Mouse (Mus musculus) neural tube, embryonic 13.5 days (tissue): ENCODE measurements around the gene Sh2d1a. TPM values are rescaled to one million over a fixed set of nuclear protein-coding genes. Genes with fewer than 3 reads are reported as not detected.

Experiments used
- ATAC-seq: fragments of 200-750 bp; cut with Nextera tagmentation; 2 replicates; pipeline ENCODE4 v1.8.0; 2017; ENCODE audit warnings: low read depth, mild to moderate bottlenecking, moderate TSS enrichment, moderate library complexity
- H3K27ac ChIP-seq: fragments of 300-500 bp; sonication (generic); replicated peaks from 2 replicates; pipeline ENCODE4 v1.5.1; 2015; ENCODE audit warnings: moderate library complexity, mild to moderate bottlenecking, inconsistent platforms
- H3K27me3 ChIP-seq: fragments of 300-500 bp; sonication (generic); 2 replicates; pipeline ENCODE4 v1.6.1; 2015; ENCODE audit warnings: mild to moderate bottlenecking, inconsistent platforms
- H3K36me3 ChIP-seq: fragments of 300-500 bp; sonication (generic); 2 replicates; pipeline ENCODE4 v1.6.1; 2015; ENCODE audit warnings: mild to moderate bottlenecking, inconsistent platforms
- H3K4me1 ChIP-seq: fragments of 300-500 bp; sonication (generic); replicated peaks from 2 replicates; pipeline ENCODE4 v1.6.1; 2015; ENCODE audit warnings: inconsistent platforms
- H3K4me2 ChIP-seq: fragments of 300-500 bp; sonication (generic); 2 replicates; pipeline ENCODE4 v1.6.1; 2015; ENCODE audit warnings: inconsistent platforms, mild to moderate bottlenecking, moderate library complexity
- H3K4me3 ChIP-seq: fragments of 300-500 bp; sonication (generic); 2 replicates; pipeline ENCODE4 v1.5.1; 2015; ENCODE audit warnings: mild to moderate bottlenecking, inconsistent platforms
- H3K9ac ChIP-seq: fragments of 300-500 bp; sonication (generic); 2 replicates; pipeline ENCODE4 v1.6.1; 2015; ENCODE audit warnings: moderate library complexity, mild to moderate bottlenecking, inconsistent platforms
- H3K9me3 ChIP-seq: fragments of 300-500 bp; sonication (generic); 2 replicates; pipeline ENCODE4 v1.6.1; 2016; ENCODE audit warnings: inconsistent platforms
- WGBS: fragments of 180-500 bp; shearing (Covaris S2); methylation state at CpG from one replicate; pipeline ENCODE4 v1.1.7; 2015; 5-methylcytosine and 5-hydroxymethylcytosine counted together
- polyA plus RNA-seq: library from polyadenylated mRNA; unstranded; fragments of >200 nt; fragmentation: Nextera tagmentation; extraction: Ambion mirVana; gene quantifications from 2 replicates; pipeline ENCODE4 v1.2.1, GENCODE M21; 2015

Sh2d1a gene
- polyA plus RNA-seq, 1 experiment from 2014 or later = 2.3 TPM

GRCm38 (mm10) chrX:42545076-42545475 is 42.8 kb downstream of the Sh2d1a start:
- H3K9ac ChIP-seq = no peak overlapping the region
- no peak overlapping the region for H3K27ac ChIP-seq
- WGBS = 100% methylated on average over 1 of the region's 1 CpGs
- no peak overlapping the region for H3K4me2 ChIP-seq
- no peak for ATAC-seq
- no peak overlapping the region for H3K4me3 ChIP-seq
- H3K27me3 ChIP-seq = no peaks in the 10 kb centered on the region
- H3K9me3 ChIP-seq = no peaks in the 10 kb centered on the region
- H3K36me3 ChIP-seq = no peaks in the 10 kb centered on the region
- H3K4me1 ChIP-seq = no peaks in the 10 kb centered on the region

GRCm38 (mm10) chrX:42548513-42548912 is 46.3 kb downstream of the Sh2d1a start:
- Histone ChIP-seq H3K4me1 (no peaks in the 10 kb centered on the region), H3K36me3 (no peaks in the 10 kb centered on the region), H3K4me2 (no peak overlapping the region), H3K9me3 (no peaks in the 10 kb centered on the region), H3K9ac (no peak overlapping the region), H3K27ac (no peak overlapping the region), H3K27me3 (no peaks in the 10 kb centered on the region), H3K4me3 (no peak overlapping the region)
- WGBS = 82% methylated on average over 4 of the region's 4 CpGs
- ATAC-seq = no peak

- H3K4me2 ChIP-seq = no peak overlapping the region
- H3K4me3 ChIP-seq = no peak overlapping the region
- WGBS = 23% methylated on average over 7 of the region's 7 CpGs
- no peaks in the 10 kb centered on the region for H3K27me3 ChIP-seq
- ATAC-seq = no peak
- H3K27ac ChIP-seq = no peak overlapping the region
- H3K4me1 ChIP-seq = no peaks in the 10 kb centered on the region
- no peak overlapping the region for H3K9ac ChIP-seq
- no peaks in the 10 kb centered on the region for H3K9me3 ChIP-seq
- H3K36me3 ChIP-seq = no peaks in the 10 kb centered on the region
Measured at GRCm38 (mm10) chrX:42557284-42557683, 55.0 kb downstream of the Sh2d1a start.

- Histone ChIP-seq H3K27ac (no peak overlapping the region), H3K9ac (no peak overlapping the region), H3K4me2 (no peak overlapping the region), H3K4me1 (no peaks in the 10 kb centered on the region), H3K36me3 (no peaks in the 10 kb centered on the region), H3K27me3 (no peaks in the 10 kb centered on the region), H3K9me3 (no peaks in the 10 kb centered on the region), H3K4me3 (no peak overlapping the region)
- WGBS = 72% methylated on average over 4 of the region's 4 CpGs
- ATAC-seq = no peak
Measured at GRCm38 (mm10) chrX:42558683-42559082, 56.4 kb downstream of the Sh2d1a start.

Other genes starting within 250 kb of the Sh2d1a start
- gene Tex13c2, start 12.8 kb upstream of the Sh2d1a start, polyA plus RNA-seq = not detected in 2 replicates